Mouse (Mus musculus) embryo, embryonic 10.5 days (tissue): ENCODE results near the gene Etv1.
A peak's percentile ranks its signal among the peaks of the same experiment; 100 is the strongest.

Experiments used
- DNase-seq: peaks from one replicate; pipeline ENCODE4 v3.0.0-alpha.2; 2015; ENCODE audit warnings: low spot score

Etv1 gene

GRCm38 (mm10) chr12:38779186-38779777 lies at the start of gene Etv1:
Gene Etv1, plus strand, starts transcription at chr12:38779380.
- DNase-seq = peak; percentile 81

GRCm38 (mm10) chr12:38729661-38730060 lies 49.5 kb upstream of the Etv1 start:
- no peak for DNase-seq

- DNase-seq = no peak
These were observed 48.4 kb upstream of the Etv1 start for GRCm38 (mm10) chr12:38730791-38731190.

- DNase-seq = no peak
These were observed 19.9 kb upstream of the Etv1 start for GRCm38 (mm10) chr12:38759322-38759721.

GRCm38 (mm10) chr12:38777316-38777715 lies 1.9 kb upstream of the Etv1 start:
- no peak for DNase-seq

- no peak for DNase-seq
These were observed 1.3 kb upstream of the Etv1 start for GRCm38 (mm10) chr12:38777957-38778298.

- DNase-seq = peak; percentile 95
These were observed 693 bp upstream of the Etv1 start for GRCm38 (mm10) chr12:38778299-38779075.

- peak; percentile 91 for DNase-seq
These were observed 1.1 kb downstream of the Etv1 start for GRCm38 (mm10) chr12:38780006-38780954.

- DNase-seq = peak; percentile 44
These were observed 1.8 kb downstream of the Etv1 start for GRCm38 (mm10) chr12:38780955-38781304.

- no peak for DNase-seq
These were observed 2.5 kb downstream of the Etv1 start for GRCm38 (mm10) chr12:38781686-38782085.

- no peak for DNase-seq
These were observed 4.1 kb downstream of the Etv1 start for GRCm38 (mm10) chr12:38783291-38783690.

GRCm38 (mm10) chr12:38784221-38784620 lies 5.0 kb downstream of the Etv1 start:
- DNase-seq = no peak

GRCm38 (mm10) chr12:38786571-38786970 lies 7.4 kb downstream of the Etv1 start:
- DNase-seq = no peak

- DNase-seq = no peak
These were observed 8.5 kb downstream of the Etv1 start for GRCm38 (mm10) chr12:38787704-38788103.

GRCm38 (mm10) chr12:38788621-38789020 lies 9.4 kb downstream of the Etv1 start:
- peak; percentile 42 for DNase-seq

GRCm38 (mm10) chr12:38789789-38790355 lies 10.7 kb downstream of the Etv1 start:
- no peak for DNase-seq

GRCm38 (mm10) chr12:38793076-38793475 lies 13.9 kb downstream of the Etv1 start:
- DNase-seq = no peak

- peak; percentile 32 for DNase-seq
These were observed 14.5 kb downstream of the Etv1 start for GRCm38 (mm10) chr12:38793697-38794096.

GRCm38 (mm10) chr12:38807031-38807430 lies 27.9 kb downstream of the Etv1 start:
- DNase-seq = no peak

- DNase-seq = no peak
These were observed 33.2 kb downstream of the Etv1 start for GRCm38 (mm10) chr12:38812392-38812791.

GRCm38 (mm10) chr12:38814010-38814786 lies 35.0 kb downstream of the Etv1 start:
- DNase-seq = no peak

GRCm38 (mm10) chr12:38816235-38816634 lies 37.1 kb downstream of the Etv1 start:
- DNase-seq = no peak
